Mouse (Mus musculus): ENCODE data around the gene Ccnl1.
A peak's percentile ranks its signal among the peaks of the same experiment; 100 is the strongest.

The Ccnl1 gene

DNA sequence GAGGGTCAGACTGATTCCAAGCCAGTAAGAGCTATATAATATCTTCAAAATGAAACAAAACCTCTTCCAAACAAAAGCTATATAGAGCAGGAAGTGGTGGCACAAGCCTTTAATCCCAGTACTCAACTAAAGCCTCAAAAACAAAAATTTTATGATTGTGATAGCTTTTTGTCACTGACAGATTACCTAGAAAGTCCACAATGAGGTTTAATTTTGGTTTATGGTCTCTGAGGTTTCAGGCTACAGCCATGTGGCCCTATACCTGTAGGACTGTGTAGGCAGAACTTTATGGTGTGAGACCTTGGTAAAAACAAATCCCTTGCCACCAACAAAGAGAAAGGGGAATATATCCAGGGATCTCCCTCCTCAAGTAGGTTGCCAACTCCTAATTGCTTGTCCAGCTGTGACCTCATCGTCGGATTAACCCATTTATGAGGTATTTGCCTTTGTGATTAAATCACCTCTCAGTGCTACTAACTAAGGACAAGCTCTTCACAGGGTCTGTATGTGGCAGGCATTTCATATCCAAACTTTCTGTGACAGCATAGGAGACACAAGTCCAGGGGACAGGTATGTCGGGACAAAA is 1.5 kb upstream of the Ccnl1 start:
- peak; percentile 23 for DNase-seq (ENCODE audit: low read depth, low spot score)

DNA sequence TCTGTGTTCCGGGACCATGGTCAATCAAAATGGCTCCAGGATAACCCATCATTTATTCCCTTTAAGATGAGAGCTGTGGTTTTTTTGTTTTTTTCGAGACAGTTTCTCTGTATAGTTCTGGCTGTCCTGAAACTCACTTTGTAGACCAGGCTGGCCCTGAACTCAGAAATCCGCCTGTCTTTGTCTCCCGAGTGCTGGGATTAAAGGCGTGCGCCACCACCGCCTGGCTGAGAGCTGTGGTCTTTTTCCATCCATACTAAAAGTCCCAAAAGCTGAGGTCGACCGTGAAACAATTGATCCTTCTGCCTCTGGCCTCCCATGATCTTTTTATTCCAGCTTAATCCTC is 764 bp upstream of the Ccnl1 start:
- peak; percentile 28 for DNase-seq (ENCODE audit: low read depth, low spot score)

DNA sequence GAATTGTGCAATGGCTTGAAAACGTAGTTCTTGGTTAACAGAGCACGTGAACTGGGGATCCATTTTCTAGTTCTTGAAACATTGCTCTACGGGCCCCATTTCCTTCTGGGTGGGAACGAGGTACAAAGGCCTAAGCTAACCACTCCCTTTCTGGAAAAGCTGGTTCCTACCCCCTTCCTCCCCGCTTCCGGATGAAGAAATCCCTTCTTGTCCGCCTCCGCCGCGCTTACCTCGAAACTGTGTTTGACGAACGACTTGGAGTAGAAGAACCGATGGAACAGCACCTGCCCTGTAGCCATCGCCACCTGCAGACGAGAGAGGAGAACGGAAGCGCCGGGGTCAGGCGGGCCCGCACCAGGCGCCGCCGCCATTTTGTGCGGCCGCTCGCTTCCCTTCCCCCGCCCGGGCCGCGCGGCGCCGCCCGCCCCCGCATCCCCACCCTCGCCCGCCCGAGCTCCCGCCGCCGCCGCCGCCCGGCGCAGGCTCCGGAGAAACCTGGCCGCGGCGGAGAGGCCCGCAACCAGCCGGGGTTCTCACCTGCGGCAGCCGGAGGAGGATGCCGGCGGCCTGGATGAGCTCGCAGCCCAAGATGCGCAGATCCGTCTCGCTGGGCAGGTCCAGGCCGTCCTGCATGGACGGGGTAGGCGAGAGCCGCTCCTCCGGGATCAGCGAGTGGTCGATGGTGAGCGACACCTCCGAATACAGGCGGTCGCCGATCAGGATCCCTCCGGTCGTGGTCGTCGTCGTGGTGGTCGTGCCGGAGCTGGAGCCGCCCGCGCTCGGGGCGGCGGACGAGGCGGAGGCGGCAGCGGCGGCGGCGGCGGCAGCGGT is 563 bp downstream of the Ccnl1 start:
- peak; percentile 51 for DNase-seq (ENCODE audit: low read depth, low spot score)

DNA sequence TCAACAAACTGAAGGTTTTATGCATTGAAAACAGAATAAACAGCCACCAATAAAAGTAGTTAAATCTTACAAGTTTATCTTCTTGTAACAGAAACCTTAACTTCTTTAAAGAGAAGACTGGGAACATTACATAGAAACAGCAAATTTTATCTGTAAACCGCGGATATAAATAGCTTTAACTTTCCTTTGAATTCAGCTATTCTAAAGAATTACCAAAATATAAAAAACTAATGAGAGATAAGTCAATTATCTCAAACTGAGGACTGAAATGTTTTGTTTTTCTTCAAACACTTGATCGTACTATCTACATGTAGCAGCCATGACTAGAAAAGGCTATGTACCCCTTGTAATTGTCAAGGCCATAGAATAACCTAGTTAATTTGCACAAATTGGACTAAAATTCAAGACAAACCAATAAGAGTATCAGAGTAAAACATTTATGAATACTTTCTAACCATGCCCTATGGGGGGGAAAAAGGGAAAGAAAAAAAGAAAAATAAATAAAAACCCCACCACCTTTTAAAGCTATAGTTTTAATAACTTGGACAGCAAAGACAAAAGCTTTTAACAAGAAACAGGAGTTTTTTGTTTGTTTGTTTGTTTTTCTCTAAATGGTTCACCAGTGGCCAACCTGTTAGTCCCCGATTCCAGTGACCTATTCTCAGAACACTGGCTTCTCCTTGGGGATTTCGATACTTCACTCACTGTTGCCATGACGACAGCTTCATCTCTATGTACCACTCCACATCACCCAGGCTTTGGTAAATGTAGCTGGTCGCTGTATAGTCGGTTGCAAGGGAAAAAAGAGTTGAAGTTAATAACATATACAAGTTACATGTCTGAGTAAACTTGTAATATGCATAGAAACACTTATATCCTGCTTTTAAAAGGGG is 3.3 kb downstream of the Ccnl1 start:
- DNase-seq (ENCODE audit: low read depth, low spot score): no peak

DNA sequence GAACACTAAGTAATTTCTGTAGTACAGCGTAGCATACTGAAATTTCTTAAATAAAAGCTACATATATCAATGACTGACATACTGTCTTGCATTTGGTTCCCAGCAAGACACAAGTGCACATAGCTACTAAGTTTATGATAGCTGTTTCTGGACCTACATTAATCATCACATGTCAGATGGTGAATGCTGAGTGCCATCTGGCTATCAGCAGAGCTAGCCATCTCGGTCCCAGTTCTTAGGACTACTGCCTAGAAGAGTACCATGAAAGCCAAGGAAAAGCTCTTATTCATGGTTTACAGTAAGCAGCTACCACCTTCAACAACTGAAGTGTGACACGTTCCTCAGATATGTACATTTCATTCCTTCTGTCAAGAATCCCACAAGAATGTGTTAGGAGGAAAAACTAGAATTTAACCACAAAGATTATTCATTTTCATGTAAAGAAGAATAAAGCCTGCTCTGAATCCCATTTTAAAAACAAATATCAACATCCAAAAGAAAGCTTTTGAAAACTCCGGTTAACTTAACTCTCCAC is 7.2 kb downstream of the Ccnl1 start:
- DNase-seq (ENCODE audit: low read depth, low spot score): no peak

DNA sequence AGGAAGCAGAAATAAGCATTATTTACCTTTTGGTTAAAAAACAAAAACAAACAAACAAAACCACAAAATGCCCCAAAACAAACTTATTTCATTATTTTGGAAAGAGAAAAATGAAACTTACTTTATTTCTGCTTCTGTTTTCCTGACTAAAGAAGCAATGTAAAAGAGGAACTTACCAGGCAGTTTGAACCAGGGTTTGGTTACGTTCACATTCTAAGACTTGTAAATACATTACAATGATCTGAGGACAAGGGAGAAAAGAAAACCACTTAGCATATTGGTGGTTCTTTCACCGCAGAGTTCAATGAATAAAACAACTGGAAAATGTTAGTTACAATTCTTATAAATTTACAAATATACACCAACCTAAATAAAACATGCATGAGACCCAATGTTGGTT is 7.7 kb downstream of the Ccnl1 start:
- no peak for DNase-seq (ENCODE audit: low read depth, low spot score)

DNA sequence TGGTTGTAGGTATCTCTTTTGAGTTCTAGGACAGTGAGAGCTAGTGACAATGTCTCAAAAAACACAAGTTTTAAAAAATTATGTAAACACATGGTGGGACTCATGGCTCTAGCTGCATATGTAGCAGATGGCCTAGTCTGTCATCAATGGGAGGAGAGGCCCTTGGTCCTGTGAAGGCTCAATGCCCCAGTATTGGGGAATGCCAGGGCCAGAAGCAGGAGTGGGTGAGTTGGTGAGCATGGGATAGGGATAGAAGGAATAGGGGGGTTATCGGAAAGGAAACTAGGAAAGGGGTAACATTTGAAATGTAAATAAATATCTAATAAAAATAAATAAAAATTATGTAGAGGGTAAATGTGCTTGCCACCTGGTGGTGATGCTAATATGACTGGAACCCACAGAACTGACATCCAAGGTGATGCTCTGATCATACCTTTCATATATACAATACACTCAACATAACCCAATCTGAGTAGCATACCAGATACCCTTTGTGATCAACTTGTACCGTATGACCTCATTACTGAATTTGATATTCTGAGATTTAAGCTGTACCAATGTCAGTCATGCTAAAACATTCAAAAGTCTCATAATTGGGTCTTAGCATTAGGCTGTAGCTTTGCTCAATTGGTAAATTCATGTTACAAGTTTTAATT is 12.6 kb downstream of the Ccnl1 start:
- no peak for DNase-seq (ENCODE audit: low read depth, low spot score)

DNA sequence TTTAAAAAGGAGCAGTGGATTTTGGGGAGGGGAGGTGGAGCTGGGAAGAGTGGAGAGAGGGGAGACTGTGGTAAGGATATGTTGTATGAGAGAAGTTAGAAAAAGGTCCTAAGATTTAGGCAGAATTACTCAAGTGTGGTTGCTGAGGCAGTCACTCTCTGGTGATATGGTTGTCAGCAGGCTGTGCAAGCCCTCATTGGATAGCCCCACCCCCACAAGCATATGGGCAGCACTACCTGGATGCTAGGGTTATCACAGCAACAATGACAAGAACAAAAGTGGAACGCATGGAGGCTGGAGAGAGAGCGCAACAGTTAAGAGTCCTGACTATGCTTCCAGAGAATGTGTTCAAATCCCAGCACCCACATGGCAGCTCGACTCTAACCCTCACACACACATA is 13.3 kb downstream of the Ccnl1 start:
- DNase-seq (ENCODE audit: low read depth, low spot score): no peak

DNA sequence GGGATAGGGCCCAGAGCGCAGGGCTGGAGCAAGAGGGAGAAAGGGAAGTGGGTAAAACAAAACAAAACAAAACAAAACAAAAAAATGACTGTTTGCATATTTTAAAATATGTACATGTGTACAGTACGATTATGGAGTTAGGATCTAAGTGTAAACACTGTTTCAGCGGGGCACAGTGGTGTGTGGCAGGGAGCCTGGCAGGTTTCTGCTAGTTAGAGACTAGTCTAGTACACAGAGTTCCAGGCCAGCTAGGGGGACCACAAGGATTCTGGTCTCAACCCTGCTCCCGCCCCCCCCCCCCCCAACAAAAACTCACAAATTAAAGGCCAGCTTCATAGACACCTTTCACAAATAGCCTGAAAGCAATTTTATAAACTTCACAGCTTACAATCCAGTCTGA is 14.6 kb downstream of the Ccnl1 start:
- DNase-seq (ENCODE audit: low read depth, low spot score): no peak

DNA sequence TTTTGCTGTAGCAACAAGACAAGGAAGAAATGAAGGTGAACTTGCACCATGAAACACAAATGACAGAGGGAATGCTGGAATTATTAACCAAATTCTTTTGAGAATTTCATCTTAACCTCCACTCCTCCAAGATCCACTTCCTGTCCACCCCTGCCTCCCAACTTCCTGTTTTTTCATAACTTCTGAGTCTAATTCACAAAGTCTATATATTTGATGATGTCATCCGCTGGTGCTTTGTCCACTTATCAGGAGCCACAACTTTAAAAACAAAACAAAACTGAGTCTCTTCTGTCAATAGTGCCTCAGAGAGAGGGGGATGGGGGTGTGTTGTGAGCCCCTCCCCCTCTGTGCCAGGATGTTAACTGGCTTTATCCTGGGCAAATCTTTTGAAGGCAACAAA is 17.0 kb downstream of the Ccnl1 start:
- no peak for DNase-seq (ENCODE audit: low read depth, low spot score)

DNA sequence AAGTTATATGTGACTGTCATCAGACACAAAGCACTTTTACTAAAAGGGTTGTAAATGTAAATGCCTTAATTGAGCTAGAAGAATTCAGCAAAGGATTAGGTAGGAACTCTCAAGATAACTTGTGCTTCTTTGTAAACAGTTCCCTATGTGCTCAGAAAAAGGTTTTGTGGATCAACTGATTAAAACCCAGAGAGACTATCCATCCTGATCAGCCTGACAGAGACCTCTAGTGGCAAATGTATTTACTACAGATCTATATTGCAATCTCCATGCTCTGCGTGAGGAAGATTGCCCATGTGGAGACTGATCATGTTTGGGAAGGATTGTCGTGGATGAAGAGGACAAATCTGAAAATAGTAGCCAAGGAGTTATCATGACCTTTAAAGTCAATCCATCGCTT is 19.8 kb downstream of the Ccnl1 start:
- DNase-seq (ENCODE audit: low read depth, low spot score): no peak

DNA sequence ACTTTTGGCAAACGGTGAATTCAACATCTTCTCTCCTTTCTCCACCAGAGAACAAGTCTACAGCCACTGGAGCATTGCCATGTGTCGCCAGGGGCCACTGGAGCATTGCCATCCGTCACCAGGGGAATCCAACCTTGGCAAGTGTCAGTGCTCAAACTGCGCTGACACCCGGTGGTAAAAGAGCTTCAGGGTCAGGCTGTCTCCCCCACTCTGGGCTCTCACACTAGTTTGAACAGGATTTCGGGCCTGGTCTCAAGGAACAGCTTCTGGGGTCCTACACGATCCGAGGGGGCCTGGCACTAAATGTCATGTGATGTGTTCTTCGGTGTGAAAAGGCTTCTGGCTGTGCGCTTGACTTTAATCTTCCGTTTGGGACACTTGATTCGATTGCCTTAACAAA is 21.7 kb downstream of the Ccnl1 start:
- no peak for DNase-seq (ENCODE audit: low read depth, low spot score)

DNA sequence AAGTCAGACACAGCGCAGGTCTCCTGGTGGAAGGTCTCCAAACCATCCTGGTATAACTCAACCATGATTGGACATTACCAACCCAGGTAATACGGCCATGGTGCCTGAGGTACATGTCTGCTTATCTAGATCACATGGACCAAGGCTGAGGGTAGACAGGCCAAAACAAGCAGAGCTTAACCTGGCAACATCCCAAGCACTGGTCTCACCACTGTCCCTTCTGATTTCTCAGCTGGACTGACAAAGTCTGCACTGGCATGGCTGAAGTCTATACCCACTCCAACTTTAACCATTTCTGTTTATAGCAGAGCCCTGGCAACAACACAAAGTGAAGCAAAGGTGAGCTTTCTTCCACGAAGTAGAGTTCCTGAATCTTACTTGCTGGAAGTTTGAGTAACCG is 22.9 kb downstream of the Ccnl1 start:
- no peak for DNase-seq (ENCODE audit: low read depth, low spot score)

DNA sequence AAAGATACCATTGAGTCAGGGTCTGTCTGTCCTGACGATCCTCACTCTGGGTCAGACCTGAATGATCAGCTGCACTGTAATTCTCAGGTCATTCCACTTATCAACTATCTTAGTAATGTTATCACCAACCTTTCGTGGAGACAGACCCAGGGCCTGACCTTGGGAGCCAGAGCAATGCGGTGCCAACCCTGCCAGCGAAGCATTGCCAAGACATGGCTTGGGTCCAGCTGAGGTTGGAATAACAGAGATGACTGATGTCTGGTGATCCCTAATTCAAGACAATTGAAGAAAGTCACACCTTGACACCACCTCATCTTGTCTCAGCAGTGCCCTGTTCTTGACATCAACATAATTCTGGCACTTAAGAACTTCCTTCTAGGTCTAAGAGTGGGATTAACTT is 24.3 kb downstream of the Ccnl1 start:
- no peak for DNase-seq (ENCODE audit: low read depth, low spot score)

DNA sequence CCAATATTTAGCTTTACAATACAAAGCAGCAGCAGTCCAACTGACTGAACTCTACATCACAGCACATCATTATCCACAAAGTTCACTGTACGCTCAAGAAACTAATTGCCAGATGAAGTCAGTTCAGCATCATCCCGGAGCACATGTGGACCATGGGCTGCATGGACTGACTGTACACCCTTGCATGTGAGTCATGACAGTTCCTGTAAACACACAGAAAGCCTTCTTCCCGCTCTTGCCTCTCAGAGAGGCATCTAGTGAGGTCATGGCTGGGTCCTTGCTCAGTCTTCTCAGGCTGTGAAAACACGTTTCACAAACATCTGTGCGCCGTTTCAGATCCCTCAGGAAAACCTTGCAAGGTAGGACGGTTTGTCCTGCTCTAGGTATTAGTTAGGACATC is 26.5 kb downstream of the Ccnl1 start:
- no peak for DNase-seq (ENCODE audit: low read depth, low spot score)

DNA sequence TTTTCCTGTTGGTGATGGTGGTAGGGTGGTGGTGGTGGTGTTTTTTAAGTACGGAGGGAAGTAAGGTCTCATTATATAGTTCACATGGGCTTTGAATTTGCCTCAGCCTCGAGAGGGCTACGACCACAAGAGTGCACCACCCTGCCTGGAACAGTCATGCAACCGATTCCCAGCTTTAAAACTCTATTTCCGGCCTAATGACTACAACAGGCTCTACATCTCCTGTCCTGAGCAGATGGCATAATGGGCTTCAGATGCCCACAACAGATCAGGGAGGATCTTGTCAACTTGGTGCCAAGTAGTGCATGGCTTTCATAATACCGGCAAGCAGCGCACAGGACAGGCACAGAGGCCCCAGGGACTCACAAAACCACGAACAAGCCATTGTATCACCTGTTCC is 27.4 kb downstream of the Ccnl1 start:
- DNase-seq (ENCODE audit: low read depth, low spot score): no peak

DNA sequence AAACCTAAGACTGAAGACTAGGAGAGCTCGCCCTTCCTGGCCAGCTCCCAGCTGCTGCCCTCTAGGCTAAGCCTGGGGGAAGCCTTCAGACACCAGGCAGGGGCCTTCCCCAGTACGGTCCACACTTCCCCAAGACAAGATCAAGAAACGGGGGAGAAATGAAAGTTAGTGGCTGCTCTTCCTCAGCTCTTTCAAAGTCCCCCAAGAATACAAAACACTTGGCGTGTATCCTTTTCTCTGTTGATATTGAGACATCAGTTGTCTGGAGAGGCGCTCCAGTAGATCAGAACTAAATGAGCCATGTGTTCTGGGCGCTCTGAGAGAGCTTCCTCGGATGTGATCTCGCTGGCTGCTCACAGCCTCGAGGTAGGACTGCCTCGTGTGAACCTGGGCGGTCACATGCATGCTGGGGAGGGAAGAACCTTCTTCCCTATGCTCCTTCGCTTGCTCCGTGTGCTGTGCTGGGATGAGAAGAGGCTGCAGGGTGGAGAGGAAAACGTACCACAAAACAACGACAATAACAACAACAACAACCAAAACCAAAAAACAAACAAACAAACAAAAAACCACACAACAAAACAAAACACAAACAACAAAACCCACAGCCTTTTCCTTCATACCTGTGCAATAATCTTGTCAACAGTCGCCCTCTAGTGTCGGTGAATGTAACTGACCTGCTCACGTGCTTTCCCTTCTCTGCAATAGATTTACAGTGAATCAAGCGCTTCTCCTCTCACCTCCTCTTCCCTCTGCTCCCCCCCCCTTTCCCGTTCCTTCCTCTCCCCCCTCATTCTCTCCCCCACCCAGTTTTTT is 28.0 kb downstream of the Ccnl1 start:
- peak; percentile 59 for DNase-seq (ENCODE audit: low read depth, low spot score)

DNA sequence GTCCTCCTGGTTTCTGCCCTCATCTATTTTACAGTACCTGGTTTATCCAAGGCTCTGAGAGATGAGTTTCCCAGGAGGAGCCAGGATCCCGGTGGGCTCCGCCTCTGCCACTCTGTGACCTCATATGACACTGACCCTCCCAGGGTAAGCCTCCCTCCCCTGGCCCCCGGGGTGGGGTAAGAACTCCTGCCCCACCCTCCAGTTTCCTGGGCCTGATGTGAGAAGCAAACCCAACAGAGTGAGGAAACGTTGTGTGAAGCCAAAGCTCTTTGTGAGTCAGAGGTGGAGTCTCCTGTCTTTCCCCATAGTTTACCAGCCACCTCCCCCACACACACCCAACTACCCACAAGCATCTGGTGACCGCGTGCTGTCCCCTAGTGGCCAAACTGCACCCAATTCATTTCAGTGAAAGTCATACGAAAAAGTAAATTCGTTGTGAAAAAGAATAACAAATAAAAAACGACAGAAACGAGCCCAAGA is 28.7 kb downstream of the Ccnl1 start:
- no peak for DNase-seq (ENCODE audit: low read depth, low spot score)

DNA sequence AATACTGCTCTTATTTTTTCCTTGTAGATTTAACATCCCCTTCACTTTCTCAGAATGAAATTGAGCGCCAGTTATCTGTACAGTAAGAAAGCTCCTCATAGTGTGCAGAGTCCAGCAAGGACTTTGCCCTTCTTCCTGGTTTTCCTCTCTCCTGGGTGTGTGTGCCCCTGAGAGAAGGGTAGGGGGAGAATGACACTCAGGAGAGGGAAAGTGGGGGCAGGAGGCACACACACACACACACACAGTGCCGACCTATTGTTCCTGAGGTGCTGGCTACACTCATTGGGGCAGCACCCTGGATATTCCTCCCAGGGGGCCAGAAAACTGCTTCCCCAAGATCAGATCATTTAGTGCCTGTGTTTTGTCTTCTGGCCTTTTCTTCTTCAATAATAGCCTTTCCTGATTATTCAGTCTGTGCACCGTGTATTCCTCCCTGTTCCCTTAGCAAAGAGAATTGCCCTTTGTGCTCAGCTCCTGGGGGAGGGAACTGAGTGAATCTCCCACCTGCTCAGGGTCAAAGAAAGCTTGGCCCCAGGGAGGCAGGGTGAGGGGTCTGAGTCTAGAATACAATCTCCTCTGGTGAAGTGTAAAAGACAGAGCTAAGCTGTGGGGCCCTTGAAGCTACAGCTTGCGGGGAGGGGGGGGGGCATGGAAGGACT is 29.3 kb downstream of the Ccnl1 start:
- no peak for DNase-seq (ENCODE audit: low read depth, low spot score)

DNA sequence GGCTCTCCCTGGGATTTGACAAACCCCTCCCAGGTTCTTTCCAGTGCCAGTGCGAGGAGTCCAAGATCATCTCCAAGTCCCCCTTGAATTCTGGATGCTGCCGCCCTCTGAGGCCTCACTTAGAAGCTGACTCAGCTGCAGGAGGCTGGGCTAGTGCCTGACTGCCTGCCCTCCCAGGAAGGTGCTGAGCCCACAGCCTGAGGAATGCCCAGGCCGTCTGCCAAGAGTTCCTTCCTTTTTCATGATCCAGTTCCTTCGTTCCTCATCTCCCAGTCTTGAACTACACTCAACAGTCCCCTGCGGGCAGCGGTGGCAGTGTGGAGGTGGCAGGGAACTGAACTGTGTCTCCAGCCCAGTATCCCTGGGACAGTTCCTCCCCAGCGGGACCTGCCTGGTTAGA is 30.4 kb downstream of the Ccnl1 start:
- DNase-seq (ENCODE audit: low read depth, low spot score): no peak
